Mouse (Mus musculus) gastrocnemius, postnatal 25 days (tissue): ENCODE measurements at regions not wholly inside any gene's neighbourhood (a gene's known extent, or its start where the extent isn't known, plus 50 kb on each side); places are given as distances from the start of the nearest gene placed in this dataset.

Experiments
- DNase-seq: peaks from one replicate; pipeline ENCODE4 v3.0.0; 2022

- DNase-seq, result no peak
Measured at GRCm38 (mm10) chr2:115126625-115127369, 454.7 kb upstream of the BC052040 start.

GRCm38 (mm10) chr2:115131746-115132145 lies 449.8 kb upstream of the BC052040 start:
- DNase-seq, result no peak

- no peak for DNase-seq
Measured at GRCm38 (mm10) chr2:115132165-115132592, 449.3 kb upstream of the BC052040 start.

- no peak for DNase-seq
Measured at GRCm38 (mm10) chr2:115141416-115141815, 440.1 kb upstream of the BC052040 start.

- DNase-seq, result no peak
Measured at GRCm38 (mm10) chr2:115172111-115172510, 409.4 kb upstream of the BC052040 start.

GRCm38 (mm10) chr2:115177076-115177475 lies 404.4 kb upstream of the BC052040 start:
- DNase-seq, result no peak

GRCm38 (mm10) chr2:115177896-115178295 lies 403.6 kb upstream of the BC052040 start:
- DNase-seq, result no peak

- no peak for DNase-seq
Measured at GRCm38 (mm10) chr2:115211191-115211590, 370.3 kb upstream of the BC052040 start.

GRCm38 (mm10) chr2:115213181-115213970 lies 368.1 kb upstream of the BC052040 start:
- DNase-seq, result no peak

- no peak for DNase-seq
Measured at GRCm38 (mm10) chr2:115214292-115214691, 367.2 kb upstream of the BC052040 start.

- no peak for DNase-seq
Measured at GRCm38 (mm10) chr2:115230041-115230440, 351.5 kb upstream of the BC052040 start.

GRCm38 (mm10) chr2:115247673-115248072 lies 333.8 kb upstream of the BC052040 start:
- no peak for DNase-seq

- DNase-seq, result no peak
Measured at GRCm38 (mm10) chr2:115250019-115250807, 331.3 kb upstream of the BC052040 start.

GRCm38 (mm10) chr2:115257391-115257790 lies 324.1 kb upstream of the BC052040 start:
- no peak for DNase-seq

- no peak for DNase-seq
Measured at GRCm38 (mm10) chr2:115268247-115268646, 313.3 kb upstream of the BC052040 start.

GRCm38 (mm10) chr2:115277421-115277820 lies 304.1 kb upstream of the BC052040 start:
- DNase-seq, result no peak

- DNase-seq, result no peak
Measured at GRCm38 (mm10) chr2:115293020-115293419, 288.5 kb upstream of the BC052040 start.

GRCm38 (mm10) chr2:115297463-115297862 lies 284.1 kb upstream of the BC052040 start:
- DNase-seq, result no peak

GRCm38 (mm10) chr2:115307248-115307647 lies 274.3 kb upstream of the BC052040 start:
- DNase-seq, result no peak

- DNase-seq, result no peak
Measured at GRCm38 (mm10) chr2:115309856-115310631, 271.5 kb upstream of the BC052040 start.

GRCm38 (mm10) chr2:115318551-115318950 lies 263.0 kb upstream of the BC052040 start:
- DNase-seq, result no peak

- no peak for DNase-seq
Measured at GRCm38 (mm10) chr2:115322582-115322981, 258.9 kb upstream of the BC052040 start.
